Mouse (Mus musculus): ENCODE data around the gene Irak2. TPM values are rescaled to one million over a fixed set of nuclear protein-coding genes. Genes with fewer than 3 reads are reported as not detected.

Irak2 gene
- polyA plus RNA-seq, 1 experiment, result 54.3 TPM

- peaks cover 55% of the 10 kb centered on the region for H3K4me1 ChIP-seq (ENCODE audit: control insufficient read depth, insufficient read depth, low read length)
- TF ChIP-seq CTCF (IDR thresholded peaks at IDR 0.05; ENCODE audit: low read depth, low read length), result no peak
- no peak for TF ChIP-seq POLR2A (IDR thresholded peaks at IDR 0.05; ENCODE audit: borderline replicate concordance, low read depth, low read length)
- no peak overlapping the region for H3K4me3 ChIP-seq (ENCODE audit: insufficient read depth, low read length)
- peak overlapping the region; percentile 68 for H3K27ac ChIP-seq (ENCODE audit: insufficient read depth, low read depth, low read length)
Observed at GRCm38 (mm10) chr6:113677070-113677734, 38.9 kb downstream of the Irak2 start.

GRCm38 (mm10) chr6:113678246-113679012 is 40.2 kb downstream of the Irak2 start:
- Histone ChIP-seq H3K4me1 (ENCODE audit: control insufficient read depth, insufficient read depth, low read length) (peaks cover 55% of the 10 kb centered on the region), H3K27ac (ENCODE audit: insufficient read depth, low read depth, low read length) (no peak overlapping the region; the same call in 1 of the 2 replicates), H3K4me3 (ENCODE audit: insufficient read depth, low read length) (no peak overlapping the region)
- TF ChIP-seq POLR2A (IDR thresholded peaks at IDR 0.05; ENCODE audit: borderline replicate concordance, low read depth, low read length) (no peak), CTCF (IDR thresholded peaks at IDR 0.05; ENCODE audit: low read depth, low read length) (no peak)

- peaks cover 55% of the 10 kb centered on the region for H3K4me1 ChIP-seq (ENCODE audit: control insufficient read depth, insufficient read depth, low read length)
- peak overlapping the region; percentile 53 for H3K27ac ChIP-seq (ENCODE audit: insufficient read depth, low read depth, low read length)
- no peak overlapping the region for H3K4me3 ChIP-seq (ENCODE audit: insufficient read depth, low read length)
- peak; percentile 42 for TF ChIP-seq CTCF (IDR thresholded peaks at IDR 0.05; ENCODE audit: low read depth, low read length)
- no peak for TF ChIP-seq POLR2A (IDR thresholded peaks at IDR 0.05; ENCODE audit: borderline replicate concordance, low read depth, low read length)
Observed at GRCm38 (mm10) chr6:113679993-113680566, 41.8 kb downstream of the Irak2 start.

- H3K4me3 ChIP-seq (ENCODE audit: insufficient read depth, low read length), result no peak overlapping the region
- peaks cover 49% of the 10 kb centered on the region for H3K4me1 ChIP-seq (ENCODE audit: control insufficient read depth, insufficient read depth, low read length)
- TF ChIP-seq POLR2A (IDR thresholded peaks at IDR 0.05; ENCODE audit: borderline replicate concordance, low read depth, low read length), result no peak
- TF ChIP-seq CTCF (IDR thresholded peaks at IDR 0.05; ENCODE audit: low read depth, low read length), result peak; percentile 62
- peak overlapping the region; percentile 64 for H3K27ac ChIP-seq (ENCODE audit: insufficient read depth, low read depth, low read length)
Observed at GRCm38 (mm10) chr6:113681271-113681670, 43.0 kb downstream of the Irak2 start.

GRCm38 (mm10) chr6:113683081-113683825 is 45.0 kb downstream of the Irak2 start:
- no peak overlapping the region for H3K4me3 ChIP-seq (ENCODE audit: insufficient read depth, low read length)
- H3K27ac ChIP-seq (ENCODE audit: insufficient read depth, low read depth, low read length), result no peak overlapping the region
- TF ChIP-seq POLR2A (IDR thresholded peaks at IDR 0.05; ENCODE audit: borderline replicate concordance, low read depth, low read length) (no peak), CTCF (IDR thresholded peaks at IDR 0.05; ENCODE audit: low read depth, low read length) (no peak)
- H3K4me1 ChIP-seq (ENCODE audit: control insufficient read depth, insufficient read depth, low read length), result peaks cover 32% of the 10 kb centered on the region

- no peak overlapping the region for H3K27ac ChIP-seq (ENCODE audit: insufficient read depth, low read depth, low read length)
Observed at GRCm38 (mm10) chr6:113686551-113687125, 48.4 kb downstream of the Irak2 start.

GRCm38 (mm10) chr6:113690008-113690399 is 51.7 kb downstream of the Irak2 start:
- H3K4me1 ChIP-seq (ENCODE audit: control insufficient read depth, insufficient read depth, low read length), result peaks cover 39% of the 10 kb centered on the region
- no peak for TF ChIP-seq CTCF (IDR thresholded peaks at IDR 0.05; ENCODE audit: low read depth, low read length)
- no peak for TF ChIP-seq POLR2A (IDR thresholded peaks at IDR 0.05; ENCODE audit: borderline replicate concordance, low read depth, low read length)
- no peak overlapping the region for H3K4me3 ChIP-seq (ENCODE audit: insufficient read depth, low read length)
- peak overlapping the region; percentile 75 for H3K27ac ChIP-seq (ENCODE audit: insufficient read depth, low read depth, low read length)

More at GRCm38 (mm10) chr6:113686551-113687125, 48.4 kb downstream of the Irak2 start:
- Histone ChIP-seq H3K4me3 (ENCODE audit: insufficient read depth, low read length) (no peak overlapping the region), H3K4me1 (ENCODE audit: control insufficient read depth, insufficient read depth, low read length) (peaks cover 23% of the 10 kb centered on the region)
- TF ChIP-seq CTCF (IDR thresholded peaks at IDR 0.05; ENCODE audit: low read depth, low read length), result no peak
- TF ChIP-seq POLR2A (IDR thresholded peaks at IDR 0.05; ENCODE audit: borderline replicate concordance, low read depth, low read length), result no peak

GRCm38 (mm10) chr6:113690400-113691083 is 52.3 kb downstream of the Irak2 start:
- no peak for TF ChIP-seq POLR2A (IDR thresholded peaks at IDR 0.05; ENCODE audit: borderline replicate concordance, low read depth, low read length)
- TF ChIP-seq CTCF (IDR thresholded peaks at IDR 0.05; ENCODE audit: low read depth, low read length), result no peak
- H3K4me3 ChIP-seq (ENCODE audit: insufficient read depth, low read length), result peak overlapping the region; percentile 7; the same call in 1 of the 2 replicates
- H3K4me1 ChIP-seq (ENCODE audit: control insufficient read depth, insufficient read depth, low read length), result peaks cover 43% of the 10 kb centered on the region
- H3K27ac ChIP-seq (ENCODE audit: insufficient read depth, low read depth, low read length), result peak overlapping the region; percentile 75

Data from bone marrow macrophage, adult 2 months (primary cell).